Mouse (Mus musculus) gastrocnemius, postnatal 4 days (tissue): Measurements from ENCODE around the gene Zcchc3. TPM values are rescaled to one million over a fixed set of nuclear protein-coding genes. Genes with fewer than 3 reads are reported as not detected.

Experiments
- DNase-seq, 2 experiments: peaks; one replicate each; pipeline ENCODE4 v3.0.0; 2021 to 2022; ENCODE audit warnings: low spot score in 2 of 2, mixed read lengths in 2 of 2
- total RNA-seq, 2 experiments: library from RNA; stranded (reverse); gene quantifications; 2 replicates each; pipeline ENCODE4 v1.2.3; 2021

Zcchc3 gene
- total RNA-seq, 2 experiments from 2014 or later: 12.3 to 13.6 TPM

DNA sequence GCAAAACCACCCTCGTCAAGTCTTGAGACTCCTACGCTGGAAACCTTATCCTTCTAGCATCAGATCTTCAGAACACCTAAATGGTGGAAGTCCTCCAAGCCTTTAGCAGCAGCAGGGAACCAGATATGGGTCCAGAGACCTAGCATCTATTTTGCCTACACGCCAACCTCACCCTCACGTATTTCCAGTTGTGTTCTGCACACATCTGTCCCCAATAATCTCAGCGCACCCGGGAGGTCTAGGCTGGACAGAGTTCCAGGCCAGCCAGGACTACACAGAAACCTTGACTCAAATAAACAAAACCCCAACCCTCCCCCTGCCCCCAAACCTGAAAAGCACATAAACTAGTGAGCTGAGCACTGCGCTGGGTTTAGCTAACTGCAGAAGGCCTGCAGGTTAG lies 3.4 kb downstream of the Zcchc3 start:
- no peak for DNase-seq

GRCm38 (mm10) chr2:152410971-152411371 lies 3.9 kb downstream of the Zcchc3 start:
- DNase-seq: peak; percentile 78 to 92

- DNase-seq: no peak
These were observed 5.0 kb downstream of the Zcchc3 start for GRCm38 (mm10) chr2:152409781-152410180.

GRCm38 (mm10) chr2:152406126-152406525 lies 8.7 kb downstream of the Zcchc3 start:
- peak; percentile 88 to 95 for DNase-seq

DNA sequence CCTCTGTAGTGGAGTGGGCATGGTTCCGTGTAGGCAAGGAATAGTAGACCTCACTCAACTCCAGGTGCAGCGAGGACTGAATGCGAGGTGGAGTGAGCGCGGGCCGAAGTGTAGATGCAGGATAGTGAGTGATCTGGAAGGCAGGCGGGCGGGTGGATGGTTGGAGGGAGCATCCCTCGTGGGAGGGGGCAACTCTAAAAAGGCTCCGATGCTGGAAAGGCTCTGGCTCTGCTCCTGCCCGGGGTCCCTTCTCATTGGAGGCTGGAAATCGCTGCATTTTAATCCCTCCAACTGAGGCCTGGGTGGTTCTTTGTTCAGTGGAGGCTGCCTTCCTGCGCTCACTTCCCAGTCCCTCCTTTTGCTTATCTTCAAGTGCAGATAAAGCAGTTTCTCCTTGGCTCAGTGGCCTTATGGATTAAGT lies 15.7 kb downstream of the Zcchc3 start:
- DNase-seq: no peak

DNA sequence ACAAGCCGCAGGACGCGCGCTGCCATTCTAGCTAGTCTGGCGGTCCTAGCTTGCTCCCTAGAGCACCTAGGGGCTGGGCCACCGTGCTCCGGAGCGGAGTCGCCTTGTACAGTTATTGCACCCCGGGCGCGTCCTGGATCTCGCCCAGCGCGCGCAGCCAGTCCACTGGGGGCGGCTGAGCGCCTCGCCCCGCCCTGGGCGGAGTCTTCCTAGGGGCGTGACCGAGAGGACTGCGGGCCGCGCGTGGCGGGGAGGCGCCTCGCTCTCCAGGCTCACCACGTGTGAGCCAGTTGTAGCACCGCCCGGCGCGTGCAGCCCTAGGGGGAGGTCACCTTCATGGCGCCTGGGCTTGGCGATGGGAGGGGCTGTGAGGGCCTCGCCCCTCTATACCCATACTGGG lies 16.1 kb downstream of the Zcchc3 start:
- peak; percentile 92 to 95 for DNase-seq

GRCm38 (mm10) chr2:152397680-152398435 lies 17.0 kb downstream of the Zcchc3 start, which contains the start of gene Sox12:
TSS of gene Sox12 (minus strand) at chr2:152398063.
- DNase-seq: peak; percentile 97 to 99

DNA sequence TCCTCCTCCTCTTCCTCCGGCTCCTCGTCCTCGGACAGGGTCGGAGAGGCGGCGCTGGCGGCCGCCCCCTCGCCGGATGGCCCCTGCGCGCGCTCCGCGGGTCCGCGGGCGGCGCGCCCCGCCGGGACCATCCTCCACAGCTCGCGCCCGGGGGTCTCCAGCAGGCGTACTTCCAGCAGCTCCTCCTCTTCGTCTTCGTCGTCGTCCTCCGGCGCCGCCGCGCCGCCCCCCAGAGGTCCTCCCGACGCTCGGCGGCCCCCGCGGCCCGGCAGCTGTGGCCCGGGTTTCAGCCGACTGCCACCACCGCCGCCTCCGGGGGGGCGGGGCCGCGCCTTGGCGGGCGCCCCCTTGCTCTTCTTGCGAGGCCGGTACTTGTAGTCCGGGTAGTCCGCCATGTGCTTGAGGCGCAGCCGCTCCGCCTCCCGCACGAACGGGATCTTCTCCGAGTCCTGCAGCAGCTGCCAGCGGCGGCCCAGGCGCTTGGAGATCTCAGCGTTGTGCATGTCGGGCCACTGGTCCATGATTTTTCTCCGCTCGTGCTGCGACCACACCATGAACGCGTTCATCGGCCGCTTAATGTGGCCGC lies 17.7 kb downstream of the Zcchc3 start:
- peak; percentile 83 to 88 for DNase-seq

DNA sequence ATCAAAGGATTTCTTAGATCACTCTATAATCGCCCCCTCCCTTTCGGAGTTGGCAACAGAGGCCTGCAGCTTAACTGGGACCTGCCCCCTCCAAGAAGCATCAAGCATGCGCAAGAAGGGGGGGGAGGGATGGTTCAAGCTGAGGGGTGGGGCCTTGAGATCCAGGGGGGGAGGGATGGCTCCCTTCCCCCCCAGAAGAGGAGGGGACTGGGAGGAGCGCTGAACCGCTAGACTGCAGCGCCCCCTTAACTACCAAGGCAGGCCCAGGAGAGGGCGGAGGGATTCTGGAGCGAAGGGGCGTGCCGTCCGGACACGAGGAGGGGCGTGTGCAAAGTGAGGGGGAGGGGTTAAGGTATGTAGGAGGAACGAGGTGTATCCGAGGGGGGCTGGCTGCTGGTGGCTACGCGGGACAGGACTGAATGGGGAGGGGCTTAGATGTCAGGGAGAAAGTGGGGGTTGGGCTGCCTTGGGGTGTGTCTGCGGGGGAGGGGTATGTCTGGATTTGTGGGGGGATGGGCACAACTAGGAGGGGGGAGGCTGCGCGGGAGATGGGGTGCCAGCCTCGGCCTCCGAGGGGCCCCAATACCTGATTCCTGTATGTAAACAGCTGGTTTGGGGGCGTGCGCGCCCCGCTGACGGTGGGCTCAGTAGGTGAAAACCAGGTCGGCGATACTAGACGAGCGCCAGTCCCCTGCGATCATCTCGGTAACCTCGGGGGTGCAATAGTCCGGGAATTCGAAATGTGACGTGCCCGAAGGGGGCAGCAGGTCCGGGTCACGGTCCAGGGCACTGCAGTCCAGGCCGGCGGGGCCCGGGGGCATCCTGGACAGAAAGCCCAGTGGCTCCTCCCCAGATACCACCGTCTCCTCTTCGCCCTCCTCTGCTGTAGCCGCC lies 18.5 kb downstream of the Zcchc3 start:
- peak; percentile 74 to 88 for DNase-seq

DNA sequence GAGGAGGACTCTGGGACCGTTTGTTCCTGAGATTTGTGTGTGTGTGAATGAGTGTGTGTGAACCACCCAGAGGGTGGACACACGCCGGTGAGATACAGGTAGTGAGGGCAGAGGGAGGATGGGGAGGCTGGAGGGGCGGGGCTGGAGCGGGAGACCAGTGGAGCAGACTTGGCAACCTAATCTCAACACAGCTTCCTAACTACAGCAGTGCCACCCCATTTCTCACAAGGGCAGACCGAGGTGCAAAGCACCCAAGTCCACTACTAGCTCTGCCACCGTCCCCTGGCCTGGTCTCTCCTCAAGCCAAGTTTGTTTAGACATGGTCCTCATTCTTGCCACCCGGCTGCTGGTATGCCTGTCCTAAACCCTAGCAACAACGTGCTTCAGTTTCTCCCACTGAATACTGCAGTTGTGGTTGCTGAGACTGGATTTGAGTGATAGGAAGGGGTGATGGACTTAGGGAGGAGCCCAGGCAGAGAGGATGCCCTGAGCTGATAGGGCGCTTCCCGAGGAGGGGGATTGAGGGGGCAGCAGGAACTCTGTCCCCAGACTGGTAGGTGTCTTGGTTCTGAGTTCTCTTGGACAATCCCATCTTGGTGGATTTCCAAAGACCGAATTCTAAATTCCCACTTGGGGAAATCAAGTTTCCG lies 19.4 kb downstream of the Zcchc3 start:
- DNase-seq: no peak

DNA sequence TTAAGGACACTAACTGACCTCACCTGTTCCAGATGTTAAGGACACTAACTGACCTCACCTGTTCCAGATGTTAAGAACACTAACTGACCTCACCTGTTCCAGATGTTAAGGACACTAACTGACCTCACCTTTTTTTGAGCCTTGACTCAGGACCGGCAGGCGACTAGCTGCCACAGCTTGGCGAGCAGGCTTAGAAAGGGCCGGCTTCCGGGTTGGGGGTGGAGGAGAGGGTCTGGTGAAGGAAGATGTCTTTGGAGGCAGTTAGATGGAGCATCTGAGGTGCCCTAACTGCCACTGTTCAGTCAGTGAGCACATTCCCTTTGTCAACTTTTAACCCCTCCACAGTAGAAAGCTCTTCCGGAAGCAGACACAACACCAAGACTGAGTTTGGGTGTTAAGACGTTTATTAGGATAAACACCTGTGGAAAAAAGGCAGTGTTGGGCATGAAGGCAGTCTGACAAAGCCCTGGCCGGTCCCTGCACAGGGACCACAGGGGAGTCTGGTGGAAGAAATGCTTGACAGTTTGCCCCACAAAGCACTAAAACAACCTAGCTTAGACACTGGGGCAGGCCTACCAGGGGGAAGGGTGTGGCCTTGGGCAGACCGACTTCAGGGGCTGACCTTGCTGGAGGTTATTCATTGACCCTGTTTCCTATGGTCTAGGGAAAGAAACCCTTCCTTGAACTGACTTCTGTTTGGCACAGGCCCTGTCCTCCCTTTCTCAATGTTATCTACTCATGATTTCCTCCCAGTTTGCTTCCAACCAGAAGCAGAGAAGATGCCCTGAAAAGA lies 21.4 kb downstream of the Zcchc3 start:
- no peak for DNase-seq

GRCm38 (mm10) chr2:152392786-152393185 lies 22.0 kb downstream of the Zcchc3 start:
- DNase-seq: no peak

- no peak for DNase-seq
These were observed 30.6 kb downstream of the Zcchc3 start for GRCm38 (mm10) chr2:152384191-152384590.

- no peak for DNase-seq
These were observed 38.5 kb downstream of the Zcchc3 start, which contains the start of gene Nrsn2 for GRCm38 (mm10) chr2:152376345-152376741. TSS of gene Nrsn2 (minus strand) at chr2:152376638.

DNA sequence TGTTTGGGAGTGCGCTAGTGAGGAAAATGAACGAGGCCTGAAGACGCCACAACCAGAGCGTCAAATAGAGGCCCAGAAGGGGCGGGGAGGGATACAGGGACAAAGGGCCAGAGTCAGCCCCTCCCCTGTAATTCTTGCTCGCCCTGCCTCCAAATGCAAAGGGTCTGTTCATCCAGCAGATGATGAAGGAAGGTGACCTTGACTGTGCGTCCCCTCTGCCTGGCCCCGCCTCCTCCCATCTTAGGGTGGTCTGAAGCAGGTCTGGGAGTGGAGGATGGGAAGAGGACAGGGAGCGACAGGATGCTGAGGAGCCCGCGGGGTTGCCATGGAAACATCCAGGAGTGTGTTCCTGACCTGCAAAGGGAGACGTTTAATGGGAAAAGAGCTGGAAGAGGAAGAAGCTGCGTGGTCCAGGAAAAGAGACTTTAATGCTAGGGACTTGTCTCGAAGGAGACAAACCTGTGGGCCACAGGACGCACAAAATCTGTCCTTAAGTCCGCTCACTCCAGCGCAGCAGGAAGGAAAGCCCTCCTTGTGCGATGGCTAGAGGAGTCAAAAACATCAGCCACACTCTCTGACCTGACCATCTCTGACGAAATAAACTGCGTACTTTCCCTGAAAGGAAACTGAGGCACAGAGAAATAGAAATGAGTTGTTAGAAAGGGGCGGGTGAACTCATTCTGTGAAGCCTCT lies 39.0 kb downstream of the Zcchc3 start:
- no peak for DNase-seq

DNA sequence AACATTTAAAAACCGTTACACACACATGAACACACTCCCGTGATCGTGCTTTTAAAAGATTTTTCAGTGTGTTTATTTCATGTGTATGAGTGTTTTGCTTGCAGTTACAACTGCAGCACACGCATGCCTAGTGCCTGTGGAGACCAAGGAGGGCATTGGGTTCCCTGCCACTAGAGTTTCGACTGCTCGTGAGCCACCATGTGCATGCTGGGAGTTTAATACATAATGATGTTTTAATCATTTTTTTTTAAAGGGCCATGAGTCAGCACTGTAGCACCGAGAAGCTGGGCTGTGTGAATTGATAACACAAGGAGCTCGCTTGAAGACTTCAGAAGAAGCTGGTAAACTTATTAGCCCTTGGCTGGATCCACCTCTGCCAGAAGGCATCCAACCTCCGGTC lies 41.3 kb downstream of the Zcchc3 start:
- no peak for DNase-seq

- no peak for DNase-seq
These were observed 42.2 kb downstream of the Zcchc3 start for GRCm38 (mm10) chr2:152372661-152373060.

GRCm38 (mm10) chr2:152372104-152372503 lies 42.7 kb downstream of the Zcchc3 start:
- no peak for DNase-seq

DNA sequence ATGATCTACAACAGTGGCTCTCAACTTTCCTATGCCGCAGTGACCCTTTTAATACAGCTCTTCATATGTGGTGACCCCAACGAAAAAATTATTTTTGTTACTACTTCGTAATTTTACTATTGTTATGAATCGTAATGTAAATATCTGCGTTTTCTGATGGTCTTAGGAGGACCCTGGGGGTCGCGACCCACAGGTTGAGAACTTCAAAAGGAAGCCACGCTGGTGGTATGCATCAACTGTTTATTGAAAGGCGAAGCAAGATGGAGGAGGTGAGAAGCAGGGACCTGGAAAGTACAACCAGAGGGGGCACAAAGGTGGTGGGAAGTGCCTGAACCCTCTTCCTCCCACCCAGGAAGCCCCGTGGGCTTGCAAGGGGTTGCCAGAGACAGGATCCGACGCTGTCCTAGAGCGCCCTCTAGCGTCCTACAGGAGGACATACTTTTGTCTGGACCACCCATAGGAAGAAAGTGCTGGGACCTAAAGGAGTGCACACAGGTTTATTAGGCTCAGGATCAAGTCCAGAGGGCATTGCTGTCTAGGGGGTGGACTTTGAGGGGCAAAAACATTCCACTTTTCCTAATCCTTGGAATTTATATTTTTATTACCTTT lies 46.2 kb downstream of the Zcchc3 start:
- DNase-seq: peak in 1 of 2 experiments; percentile 48
